Mouse (Mus musculus): ENCODE results near the gene Dph1. TPM values are rescaled to one million over a fixed set of nuclear protein-coding genes. Genes with fewer than 3 reads are reported as not detected.

The Dph1 gene
- polyA plus RNA-seq, 1 experiment: 18.7 TPM

DNA sequence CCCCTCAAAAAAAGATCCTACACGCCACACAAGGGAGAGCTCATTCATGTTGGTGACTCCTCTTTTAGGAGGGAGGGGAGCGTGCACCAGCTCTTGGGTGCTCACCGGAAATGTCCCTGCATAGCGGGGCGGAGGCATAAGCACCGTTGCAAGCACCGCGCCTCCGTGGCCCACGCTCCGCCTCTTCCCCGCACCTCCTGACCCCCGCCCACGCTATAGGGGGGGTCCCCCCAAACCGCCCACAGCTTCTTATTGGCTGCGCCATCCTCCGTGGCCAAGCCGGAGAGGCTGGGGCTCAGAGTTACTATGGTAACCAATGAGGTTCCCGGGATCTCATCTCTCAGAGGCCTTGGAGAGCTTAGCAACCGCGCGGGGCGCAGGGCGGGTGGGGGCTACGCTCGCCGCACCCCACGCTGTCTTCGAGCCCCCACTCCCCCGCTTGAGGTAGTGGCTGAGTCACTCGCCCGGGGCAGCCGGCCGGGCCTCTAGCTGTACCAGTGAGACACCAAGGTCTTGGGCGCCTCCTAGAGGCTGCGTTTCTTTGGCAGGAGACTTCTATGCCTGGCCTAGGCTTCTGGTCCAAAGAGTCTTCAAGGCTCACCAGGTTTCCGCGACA, 20.8 kb downstream of the Dph1 start:
- TF ChIP-seq CTCF (IDR thresholded peaks at IDR 0.05; ENCODE audit: borderline replicate concordance, insufficient read depth, low read length) (peak; percentile 47), POLR2A (IDR thresholded peaks at IDR 0.05; ENCODE audit: low read depth, low read length) (peak; percentile 61)
- Histone ChIP-seq H3K4me3 (ENCODE audit: insufficient read depth, low read length) (peak overlapping the region; percentile 72), H3K27ac (ENCODE audit: insufficient read depth, low read length) (peak overlapping the region; percentile 58), H3K4me1 (ENCODE audit: control insufficient read depth, insufficient read depth, low read length) (peaks cover 2% of the 10 kb centered on the region; the same call in 1 of the 2 replicates)

DNA sequence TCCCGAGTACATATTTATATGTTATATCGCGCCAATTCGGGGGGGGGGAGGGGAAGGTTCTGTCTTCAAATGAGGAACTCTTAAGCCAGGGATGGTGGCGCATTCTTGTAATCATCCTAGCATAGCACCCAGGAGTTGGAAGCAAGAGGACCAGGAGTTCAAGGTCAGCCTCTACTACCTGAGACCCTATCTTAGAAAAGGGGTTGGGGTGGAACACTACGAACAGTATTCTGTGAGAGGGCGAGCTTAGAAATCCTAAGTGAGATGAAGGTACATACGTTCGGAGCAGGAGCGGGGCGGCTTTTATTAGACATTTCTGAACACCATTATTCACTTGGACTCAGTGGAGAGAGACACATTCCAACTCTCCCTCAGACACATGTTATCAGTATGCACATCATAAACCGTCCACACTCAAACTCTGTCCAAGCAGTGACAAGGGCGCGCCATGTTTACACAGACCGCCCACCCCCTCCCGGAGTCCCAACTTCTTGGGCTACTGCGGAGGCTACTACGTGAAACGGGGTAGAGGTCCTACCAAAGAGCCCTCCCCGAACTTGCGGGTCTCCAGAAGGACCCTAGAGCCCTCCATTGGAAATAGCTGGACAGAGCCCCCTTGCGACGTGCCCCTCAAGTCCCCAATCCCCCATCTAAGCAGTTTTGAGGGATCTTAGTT, 21.5 kb downstream of the Dph1 start, which contains the start of gene Hic1:
TSS of gene Hic1 (minus strand) at position 115 of the 676 bp plus-strand sequence.
- no peak for TF ChIP-seq CTCF (IDR thresholded peaks at IDR 0.05; ENCODE audit: borderline replicate concordance, insufficient read depth, low read length)
- peak; percentile 43; the same call in 1 of the 2 replicates for TF ChIP-seq POLR2A (IDR thresholded peaks at IDR 0.05; ENCODE audit: low read depth, low read length)
- Histone ChIP-seq H3K27ac (ENCODE audit: insufficient read depth, low read length) (peak within 1 kb of the TSS; percentile 90), H3K4me3 (ENCODE audit: insufficient read depth, low read length) (peak within 1 kb of the TSS; percentile 72), H3K4me1 (ENCODE audit: control insufficient read depth, insufficient read depth, low read length) (peaks cover 2% of the 10 kb centered on the region; the same call in 1 of the 2 replicates)

DNA sequence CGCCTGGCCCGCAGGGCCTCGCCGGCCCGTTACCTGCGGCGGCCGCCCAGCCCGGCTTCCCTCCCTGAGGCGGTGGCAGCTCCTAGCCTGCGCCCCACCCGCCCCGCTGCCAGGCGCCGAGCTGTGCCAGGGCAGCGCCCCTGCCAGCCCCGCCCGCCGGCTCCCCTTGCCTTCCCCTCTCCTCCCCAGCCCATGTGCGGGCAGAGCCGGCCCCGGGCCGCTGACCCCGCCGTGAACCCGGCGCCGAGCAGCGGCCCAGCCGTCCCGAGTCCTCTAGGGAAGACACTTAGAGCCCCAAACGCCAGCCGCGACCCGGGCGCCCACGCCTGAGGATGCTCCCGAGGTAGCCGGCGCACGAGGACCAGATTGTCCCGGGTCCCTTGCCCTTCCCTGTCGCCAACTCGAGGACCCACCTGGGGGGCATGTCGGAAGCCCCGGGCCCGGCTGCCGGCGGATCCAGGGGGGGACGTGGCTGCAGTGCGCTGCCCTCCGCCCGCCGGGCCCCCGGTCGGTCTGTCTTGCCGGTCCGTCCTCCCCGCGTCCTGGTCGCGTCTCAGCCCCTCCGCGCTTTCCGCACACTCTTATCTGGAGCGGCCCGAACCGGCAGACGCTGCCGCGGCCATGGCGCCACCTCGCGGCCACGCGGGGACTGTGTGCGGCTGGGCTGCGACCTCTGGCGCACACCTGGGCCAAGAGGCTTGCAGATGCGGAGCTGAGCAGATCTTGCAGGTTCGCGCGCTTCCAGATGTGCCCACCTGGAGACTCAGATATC, 22.3 kb downstream of the Dph1 start:
- Histone ChIP-seq H3K4me1 (ENCODE audit: control insufficient read depth, insufficient read depth, low read length) (no peaks in the 10 kb centered on the region), H3K4me3 (ENCODE audit: insufficient read depth, low read length) (peak overlapping the region; percentile 72), H3K27ac (ENCODE audit: insufficient read depth, low read length) (peak overlapping the region; percentile 90)
- TF ChIP-seq POLR2A (IDR thresholded peaks at IDR 0.05; ENCODE audit: low read depth, low read length) (peak; percentile 82), CTCF (IDR thresholded peaks at IDR 0.05; ENCODE audit: borderline replicate concordance, insufficient read depth, low read length) (peak; percentile 91)

DNA sequence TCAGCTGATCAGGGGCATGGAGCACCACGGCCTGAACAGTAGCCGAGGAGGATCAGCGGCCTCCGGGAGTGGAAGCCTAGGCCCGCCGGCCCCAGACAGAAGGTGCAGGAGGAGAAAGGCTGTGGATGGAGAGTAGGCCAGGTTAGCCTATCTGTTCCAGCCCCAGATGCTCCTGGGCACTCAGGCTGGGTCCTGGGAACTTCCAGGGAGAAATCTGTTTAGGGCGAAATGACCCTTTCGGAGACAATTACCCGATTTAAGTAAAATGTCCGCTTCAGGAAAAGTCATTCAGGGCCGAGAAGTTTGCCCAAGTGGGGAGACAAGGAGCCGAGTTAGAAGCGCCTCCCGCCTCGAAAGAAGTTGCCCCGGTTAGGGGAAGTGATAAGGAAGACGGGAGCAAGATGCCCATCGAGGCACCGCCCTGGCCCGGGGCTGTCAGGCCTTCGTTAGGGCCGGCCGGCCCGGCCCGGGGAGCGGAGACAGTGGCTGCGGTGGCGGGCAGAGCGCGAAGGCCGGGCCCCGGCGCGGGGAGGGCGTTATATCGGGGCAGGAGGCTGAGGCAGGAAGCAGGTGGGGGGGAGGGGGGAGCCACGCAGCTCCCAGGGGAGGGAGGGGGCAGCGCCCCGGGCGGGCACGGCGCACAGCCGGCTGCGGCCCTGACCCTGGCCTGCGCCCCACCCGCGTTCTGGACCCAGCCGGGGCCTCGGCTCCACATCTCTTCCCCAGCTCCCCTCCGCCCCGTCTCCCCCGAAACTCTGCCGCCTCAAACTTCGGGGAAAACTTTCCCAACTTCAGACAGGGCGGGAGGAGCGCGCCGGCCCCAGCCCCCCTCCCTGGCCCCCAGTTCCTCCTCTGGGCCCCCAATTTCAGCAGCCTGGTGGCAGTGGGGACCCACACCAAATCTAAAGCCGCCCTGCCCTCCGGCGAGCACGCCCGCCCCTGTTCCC, 23.1 kb downstream of the Dph1 start:
- H3K4me3 ChIP-seq (ENCODE audit: insufficient read depth, low read length): peak overlapping the region; percentile 72
- no peaks in the 10 kb centered on the region for H3K4me1 ChIP-seq (ENCODE audit: control insufficient read depth, insufficient read depth, low read length)
- peak overlapping the region; percentile 90 for H3K27ac ChIP-seq (ENCODE audit: insufficient read depth, low read length)
- no peak for TF ChIP-seq CTCF (IDR thresholded peaks at IDR 0.05; ENCODE audit: borderline replicate concordance, insufficient read depth, low read length)
- TF ChIP-seq POLR2A (IDR thresholded peaks at IDR 0.05; ENCODE audit: low read depth, low read length): peak; percentile 51

DNA sequence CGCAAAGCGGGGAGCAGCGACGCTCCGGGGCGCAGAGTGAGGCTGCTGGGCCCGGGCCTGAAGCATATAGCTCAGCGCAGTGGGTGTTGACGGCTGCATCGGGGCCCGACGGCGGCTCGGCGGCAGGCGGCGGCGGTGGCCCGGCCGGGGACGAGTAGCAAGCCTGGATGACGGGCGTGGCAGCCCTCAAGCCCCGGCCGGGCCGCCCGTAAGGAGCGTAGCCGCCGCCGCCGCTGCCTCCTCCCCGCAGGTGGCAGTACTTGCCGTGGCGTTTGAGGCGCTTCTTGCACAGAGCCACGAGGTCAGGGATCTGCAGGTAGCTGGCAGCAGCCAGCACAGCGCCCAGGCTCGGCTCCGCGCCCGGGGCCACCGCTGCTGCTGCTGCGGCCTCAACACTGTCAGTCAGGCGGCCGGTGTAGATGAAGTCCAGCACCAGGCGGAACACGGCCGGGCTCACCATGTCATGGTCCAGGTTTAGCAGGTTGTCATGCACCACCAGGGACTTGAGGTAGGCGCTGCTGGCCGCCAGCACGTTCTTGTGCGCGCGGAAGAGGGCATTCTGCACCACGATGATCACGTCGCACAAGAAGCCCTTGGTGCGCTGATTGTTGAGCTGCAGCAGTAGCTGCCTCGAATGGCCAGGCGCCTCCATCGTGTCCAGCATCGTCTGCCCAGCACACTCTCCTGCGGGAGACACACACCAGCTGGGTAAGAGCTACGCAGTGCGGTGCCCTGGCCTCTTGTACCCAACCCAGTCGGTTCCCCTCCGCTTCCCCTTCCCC, 24.0 kb downstream of the Dph1 start:
- no peak for TF ChIP-seq CTCF (IDR thresholded peaks at IDR 0.05; ENCODE audit: borderline replicate concordance, insufficient read depth, low read length)
- TF ChIP-seq POLR2A (IDR thresholded peaks at IDR 0.05; ENCODE audit: low read depth, low read length): no peak; the same call in 1 of the 2 replicates
- peak overlapping the region; percentile 68 for H3K27ac ChIP-seq (ENCODE audit: insufficient read depth, low read length)
- H3K4me1 ChIP-seq (ENCODE audit: control insufficient read depth, insufficient read depth, low read length): no peaks in the 10 kb centered on the region
- peak overlapping the region; percentile 72 for H3K4me3 ChIP-seq (ENCODE audit: insufficient read depth, low read length)

DNA sequence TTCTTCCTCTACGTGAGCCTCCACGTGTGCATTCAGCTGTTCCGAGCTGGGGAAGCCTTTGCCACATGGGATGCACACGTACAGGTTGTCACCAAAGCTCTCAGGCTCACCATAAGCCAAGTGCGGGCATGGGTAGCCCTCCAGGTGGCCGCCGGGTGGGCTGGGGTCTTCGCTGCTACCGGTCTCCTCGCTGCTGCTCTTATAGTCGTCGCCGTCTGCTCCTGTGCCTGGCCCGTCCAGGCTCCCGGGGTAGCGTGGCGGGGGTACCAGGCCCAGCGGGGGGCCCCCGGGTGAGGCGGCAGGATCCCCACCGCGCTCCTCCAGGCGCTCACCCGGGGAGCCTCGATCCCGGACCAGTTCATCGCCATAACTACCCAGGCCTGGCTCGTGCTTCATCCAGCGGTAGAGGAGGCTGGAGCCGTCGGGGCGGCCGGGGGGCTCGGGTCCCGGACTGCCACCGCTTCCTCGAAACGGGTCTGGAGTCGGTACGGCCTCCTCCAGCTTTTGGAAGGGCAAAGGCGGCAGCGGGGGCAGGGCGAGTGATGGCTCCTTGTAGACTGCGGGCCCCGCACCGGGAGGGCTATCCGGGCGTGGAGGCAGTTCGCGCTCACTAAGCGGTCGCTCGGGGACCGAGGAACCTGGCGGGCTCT, 24.7 kb downstream of the Dph1 start:
- Histone ChIP-seq H3K4me1 (ENCODE audit: control insufficient read depth, insufficient read depth, low read length) (no peaks in the 10 kb centered on the region), H3K27ac (ENCODE audit: insufficient read depth, low read length) (peak overlapping the region; percentile 68), H3K4me3 (ENCODE audit: insufficient read depth, low read length) (peak overlapping the region; percentile 72)
- TF ChIP-seq CTCF (IDR thresholded peaks at IDR 0.05; ENCODE audit: borderline replicate concordance, insufficient read depth, low read length): no peak

GRCm38 (mm10) chr11:75165441-75166192, 25.4 kb downstream of the Dph1 start:
- no peak; the same call in 1 of the 2 replicates for TF ChIP-seq POLR2A (IDR thresholded peaks at IDR 0.05; ENCODE audit: low read depth, low read length)
- TF ChIP-seq CTCF (IDR thresholded peaks at IDR 0.05; ENCODE audit: borderline replicate concordance, insufficient read depth, low read length): peak; percentile 87
- H3K4me1 ChIP-seq (ENCODE audit: control insufficient read depth, insufficient read depth, low read length): no peaks in the 10 kb centered on the region
- H3K4me3 ChIP-seq (ENCODE audit: insufficient read depth, low read length): peak overlapping the region; percentile 72
- H3K27ac ChIP-seq (ENCODE audit: insufficient read depth, low read length): peak overlapping the region; percentile 10
